Mouse (Mus musculus) liver, embryonic 14.5 days (tissue): ENCODE data around the gene Kcnj10. TPM values are rescaled to one million over a fixed set of nuclear protein-coding genes. Genes with fewer than 3 reads are reported as not detected.

ENCODE experiments used
- ATAC-seq: fragments of 200-750 bp; cut with Nextera tagmentation; 2 replicates; pipeline ENCODE4 v1.8.0; 2017; ENCODE audit warnings: moderate number of reproducible peaks, mild to moderate bottlenecking, moderate library complexity; ENCODE audit not compliant: insufficient read depth
- DNase-seq, 3 experiments: peaks; one replicate each; pipeline ENCODE4 v3.0.0-alpha.2; 2012 to 2013; ENCODE audit warnings: low read depth in 3 of 3, low spot score in 3 of 3
- H3K27ac ChIP-seq: fragments of 300-500 bp; sonication (generic); 2 replicates; pipeline ENCODE4 v1.5.1; 2014; ENCODE audit warnings: moderate library complexity, mild to moderate bottlenecking, control low read depth, inconsistent platforms
- H3K27me3 ChIP-seq: fragments of 300-500 bp; sonication (generic); 2 replicates; pipeline ENCODE4 v1.6.1; 2014; ENCODE audit warnings: mild to moderate bottlenecking, low read length, moderate library complexity; ENCODE audit not compliant: control insufficient read depth, insufficient read depth
- H3K36me3 ChIP-seq: fragments of 300-500 bp; sonication (generic); replicated peaks from 2 replicates; pipeline ENCODE4 v1.6.1; 2014; ENCODE audit warnings: low read depth; ENCODE audit not compliant: control insufficient read depth, insufficient read depth
- H3K4me1 ChIP-seq, 2 experiments: fragments of 200-500 bp in 1 of 2; fragments of 300-500 bp in 1 of 2; sonication (generic) in 1 of 2; replicated peaks; 2 replicates each; pipeline ENCODE4 v1.6.1; 2012 to 2014; ENCODE audit warnings: antibody characterized with exemption in 1 of 2, inconsistent platforms in 1 of 2, low read length in 1 of 2; ENCODE audit not compliant: control insufficient read depth in 2 of 2, insufficient read depth in 2 of 2
- H3K4me2 ChIP-seq: fragments of 300-500 bp; sonication (generic); 2 replicates; pipeline ENCODE4 v1.6.1; 2014; ENCODE audit warnings: low read depth, mild to moderate bottlenecking, control low read depth, moderate library complexity
- H3K4me3 ChIP-seq, 2 experiments: fragments of 200-500 bp in 1 of 2; fragments of 300-500 bp in 1 of 2; sonication (generic) in 1 of 2; 2 replicates each; pipeline ENCODE4 v1.5.1; 2012 to 2014; ENCODE audit warnings: low read depth in 2 of 2, low read length in 2 of 2, mild to moderate bottlenecking in 2 of 2, control low read depth in 1 of 2, inconsistent platforms in 1 of 2, moderate library complexity in 1 of 2; ENCODE audit not compliant: insufficient read depth in 1 of 2
- H3K9ac ChIP-seq: fragments of 300-500 bp; sonication (generic); replicated peaks from 2 replicates; pipeline ENCODE4 v1.6.1; 2014; ENCODE audit warnings: mild to moderate bottlenecking, control low read depth, moderate library complexity
- H3K9me3 ChIP-seq: fragments of 300-500 bp; sonication (generic); 2 replicates; pipeline ENCODE4 v1.6.1; 2016; ENCODE audit warnings: low read length, mixed read lengths; ENCODE audit not compliant: control insufficient read depth
- CTCF ChIP-seq: IDR thresholded peaks from 2 replicates; pipeline ENCODE4 v1.5.1; 2016; ENCODE audit warnings: antibody characterized with exemption, low read depth, control low read depth
- EP300 ChIP-seq: IDR thresholded peaks from 2 replicates; pipeline ENCODE4 v1.6.1; 2016; ENCODE audit warnings: antibody characterized with exemption, low read depth
- WGBS: fragments of 180-500 bp; shearing (Covaris S2); extraction: QIAGEN DNeasy Blood & Tissue Kit; methylation state at CpG from one replicate; pipeline ENCODE4 v1.1.7; 2014; ENCODE audit not compliant: insufficient replicate concordance; 5-methylcytosine and 5-hydroxymethylcytosine counted together
- polyA plus RNA-seq, 2 experiments: library from polyadenylated mRNA; depleted of rRNA in 1 of 2; stranded (reverse) in 1 of 2; unstranded in 1 of 2; fragments of >200 nt; fragmentation: Nextera tagmentation in 1 of 2; extraction: Ambion mirVana in 1 of 2; gene quantifications; 2 replicates each; pipeline versions ENCODE4 v1.2.1 to v1.2.3; 2012 to 2014

Gene Kcnj10
- polyA plus RNA-seq, 2 experiments = 0.04 to 0.17 TPM

DNA sequence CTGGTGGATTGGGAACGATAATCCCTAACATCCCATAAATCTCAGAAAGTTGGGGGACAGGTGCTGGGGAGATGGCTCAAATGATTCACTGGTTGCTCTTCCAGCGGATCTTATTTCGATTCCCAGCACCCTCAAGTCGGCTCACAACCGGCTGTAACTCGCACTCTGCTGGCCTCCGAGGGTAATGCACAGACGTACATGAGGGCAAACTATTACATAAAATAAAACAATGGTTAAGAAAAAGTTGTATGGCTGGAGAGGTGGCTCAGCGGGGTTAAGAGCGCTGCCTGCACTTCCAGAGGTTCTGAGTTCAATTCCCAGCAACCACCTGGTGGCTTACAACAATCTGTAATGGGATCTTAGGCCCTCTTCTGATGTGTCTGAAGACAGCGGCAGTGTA lies 14.3 kb upstream of the Kcnj10 start:
- no peak for ATAC-seq
- Histone ChIP-seq H3K9me3 (no peaks in the 10 kb centered on the region), H3K27ac (no peak overlapping the region), H3K9ac (no peak overlapping the region), H3K36me3 (no peaks in the 10 kb centered on the region), H3K4me2 (no peak overlapping the region; the same call in none of the 2 replicates), H3K4me3 (no peak overlapping the region; a peak in 1 of 4 replicates), H3K4me1 (no peaks in the 10 kb centered on the region), H3K27me3 (peaks cover 32% of the 10 kb centered on the region)
- WGBS = 34% methylated on average over 11 of the region's 11 CpGs
- TF ChIP-seq EP300 = no peak
- no peak for TF ChIP-seq CTCF
- DNase-seq = no peak

DNA sequence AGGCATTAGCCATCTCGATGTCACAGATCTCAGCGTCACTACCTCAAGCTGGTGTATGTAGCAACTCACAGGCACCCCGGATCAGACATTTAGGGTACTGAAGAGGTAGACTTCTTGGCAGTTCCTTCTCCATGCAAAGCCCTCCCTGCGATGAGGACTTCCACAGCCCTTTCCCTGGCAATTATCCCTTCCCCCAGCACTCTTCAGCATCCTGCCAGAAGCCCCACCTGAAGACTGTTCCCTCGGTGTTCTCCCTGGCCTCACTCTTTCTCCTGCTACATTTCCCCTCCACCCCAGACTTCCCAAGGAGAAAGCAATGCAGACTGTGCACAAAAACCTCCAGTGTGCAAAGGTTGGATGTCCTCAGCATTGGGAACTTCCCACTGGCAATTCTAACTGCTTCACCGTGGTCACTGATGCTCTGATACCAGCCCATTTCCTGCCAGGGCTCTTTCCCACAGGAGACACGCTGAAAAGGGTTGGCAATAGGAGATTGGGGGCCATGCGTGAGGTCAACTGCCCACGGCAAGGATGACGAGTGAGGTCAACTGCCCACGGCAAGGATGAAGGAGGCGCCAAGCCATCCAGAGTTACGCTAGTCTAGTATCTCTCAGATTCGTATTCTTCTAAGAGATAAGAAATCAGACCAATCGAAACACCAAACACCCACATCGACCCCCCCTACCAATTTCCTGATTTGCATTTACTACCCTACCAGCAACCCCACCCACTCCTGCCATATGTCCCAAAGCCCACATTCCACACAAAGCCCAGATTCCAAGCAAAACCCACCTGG lies 13.6 kb upstream of the Kcnj10 start:
- TF ChIP-seq EP300 = no peak
- no peak for TF ChIP-seq CTCF
- ATAC-seq = no peak
- H3K9me3 ChIP-seq = no peaks in the 10 kb centered on the region
- H3K9ac ChIP-seq = no peak overlapping the region
- no peaks in the 10 kb centered on the region for H3K4me1 ChIP-seq
- WGBS = 59% methylated on average over 16 of the region's 16 CpGs
- no peak for DNase-seq
- H3K27me3 ChIP-seq = peaks cover 32% of the 10 kb centered on the region
- no peak overlapping the region for H3K4me2 ChIP-seq
- H3K36me3 ChIP-seq = no peaks in the 10 kb centered on the region
- no peak overlapping the region for H3K27ac ChIP-seq
- no peak overlapping the region for H3K4me3 ChIP-seq

DNA sequence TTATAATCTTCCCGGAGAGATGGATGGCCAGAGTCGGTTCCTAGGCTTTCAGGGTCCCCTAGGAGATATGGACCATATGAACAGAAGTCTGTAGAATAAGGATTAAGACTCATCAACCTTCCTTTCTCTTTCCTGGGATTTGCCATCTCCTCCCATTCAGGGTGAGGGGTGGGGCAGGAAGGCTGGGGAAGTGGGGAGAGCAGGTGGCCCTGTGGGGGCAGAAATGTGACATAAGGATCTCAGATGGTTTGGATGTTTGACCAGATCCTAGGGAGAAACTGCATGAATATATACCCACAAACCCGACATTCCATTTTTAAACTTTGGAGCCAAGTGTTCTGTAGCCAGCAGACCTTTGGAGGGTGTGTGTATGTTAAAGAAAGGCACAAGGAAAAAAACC lies 13.0 kb upstream of the Kcnj10 start:
- Histone ChIP-seq H3K27me3 (peaks cover 32% of the 10 kb centered on the region), H3K4me3 (no peak overlapping the region), H3K36me3 (no peaks in the 10 kb centered on the region), H3K9me3 (no peaks in the 10 kb centered on the region), H3K27ac (no peak overlapping the region), H3K9ac (no peak overlapping the region), H3K4me1 (no peaks in the 10 kb centered on the region), H3K4me2 (no peak overlapping the region)
- TF ChIP-seq EP300 = no peak
- TF ChIP-seq CTCF = no peak
- ATAC-seq (no peak), DNase-seq (no peak)
- WGBS = 59% methylated on average over 3 of the region's 3 CpGs

DNA sequence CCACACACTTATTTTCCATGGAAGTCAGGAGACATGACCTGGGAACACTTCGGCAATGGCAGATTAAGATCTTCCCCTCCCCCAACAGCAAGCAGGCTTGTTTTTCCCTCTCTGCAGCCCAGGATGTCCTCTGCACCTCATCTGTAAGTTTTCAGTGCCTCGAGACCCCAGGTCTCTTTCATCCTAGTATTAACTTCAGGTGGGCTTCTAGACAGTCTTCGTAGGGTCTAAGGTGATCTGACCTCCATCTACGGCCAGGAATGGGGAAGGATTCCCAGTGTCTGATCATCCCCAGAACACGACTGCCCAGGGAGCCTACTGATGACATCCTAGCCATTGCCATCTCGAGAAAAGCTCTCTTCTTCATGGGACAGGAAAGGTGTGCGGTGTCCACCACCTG lies 12.5 kb upstream of the Kcnj10 start:
- Histone ChIP-seq H3K4me1 (no peaks in the 10 kb centered on the region), H3K9me3 (no peaks in the 10 kb centered on the region), H3K27me3 (peaks cover 32% of the 10 kb centered on the region), H3K4me2 (no peak overlapping the region), H3K36me3 (no peaks in the 10 kb centered on the region), H3K27ac (no peak overlapping the region), H3K9ac (no peak overlapping the region), H3K4me3 (no peak overlapping the region)
- DNase-seq = no peak
- TF ChIP-seq EP300 (no peak), CTCF (no peak)
- no peak for ATAC-seq
- 47% methylated on average over 7 of the region's 7 CpGs for WGBS

DNA sequence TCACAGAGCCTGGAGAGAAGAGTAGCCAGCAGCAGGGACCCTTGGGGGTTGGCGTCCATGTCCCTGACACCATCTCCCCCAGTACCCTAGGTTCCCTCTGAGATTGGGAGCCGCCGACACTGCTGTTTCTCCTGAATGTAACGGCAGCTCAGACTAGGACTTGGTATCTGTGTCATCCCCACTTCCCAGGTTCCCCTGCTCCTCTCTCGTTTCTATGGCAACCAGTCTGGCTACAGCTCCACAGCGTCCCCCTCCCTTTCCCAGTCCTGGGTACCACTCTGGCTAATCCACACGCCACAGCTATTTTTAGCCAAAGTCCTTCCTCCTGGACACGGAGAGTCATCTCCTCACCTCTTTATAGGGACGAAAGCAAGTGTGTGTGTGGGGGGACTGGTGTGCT lies 11.9 kb upstream of the Kcnj10 start, which contains the start of gene Kcnj9:
Kcnj9 (minus strand) TSS at position 188 of the 400 bp plus-strand sequence.
- H3K27ac ChIP-seq = no peak within 1 kb of the TSS
- no peak within 1 kb of the TSS for H3K4me2 ChIP-seq
- no peaks in the 10 kb centered on the region for H3K36me3 ChIP-seq
- peaks cover 32% of the 10 kb centered on the region for H3K27me3 ChIP-seq
- DNase-seq = no peak
- TF ChIP-seq EP300 (no peak), CTCF (no peak)
- WGBS = 27% methylated on average over 9 of the region's 9 CpGs
- no peak within 1 kb of the TSS for H3K4me3 ChIP-seq
- H3K9me3 ChIP-seq = no peaks in the 10 kb centered on the region
- ATAC-seq = no peak
- no peak within 1 kb of the TSS for H3K9ac ChIP-seq
- no peaks in the 10 kb centered on the region for H3K4me1 ChIP-seq
